Mouse (Mus musculus) stomach, embryonic 15.5 days (tissue): ENCODE data around the gene Rspo3. TPM values are rescaled to one million over a fixed set of nuclear protein-coding genes. Genes with fewer than 3 reads are reported as not detected.

Experiments used
- ATAC-seq: fragments of 200-750 bp; cut with Nextera tagmentation; 2 replicates; pipeline ENCODE4 v1.8.0; 2017; ENCODE audit warnings: low read depth, moderate number of reproducible peaks, moderate TSS enrichment; ENCODE audit not compliant: insufficient read depth, low FRiP score
- H3K27ac ChIP-seq: fragments of 300-500 bp; sonication (generic); 2 replicates; pipeline ENCODE4 v1.5.1; 2015; ENCODE audit warnings: mild to moderate bottlenecking, inconsistent platforms
- H3K27me3 ChIP-seq: fragments of 300-500 bp; sonication (generic); replicated peaks from 2 replicates; pipeline ENCODE4 v1.6.1; 2015; ENCODE audit warnings: inconsistent platforms
- H3K36me3 ChIP-seq: fragments of 300-500 bp; sonication (generic); 2 replicates; pipeline ENCODE4 v1.6.1; 2015; ENCODE audit warnings: inconsistent platforms
- H3K4me1 ChIP-seq: fragments of 300-500 bp; sonication (generic); 2 replicates; pipeline ENCODE4 v1.6.1; 2015; ENCODE audit warnings: inconsistent platforms
- H3K4me2 ChIP-seq: fragments of 300-500 bp; sonication (generic); 2 replicates; pipeline ENCODE4 v1.6.1; 2015; ENCODE audit warnings: mild to moderate bottlenecking, inconsistent platforms
- H3K4me3 ChIP-seq: fragments of 300-500 bp; sonication (generic); replicated peaks from 2 replicates; pipeline ENCODE4 v1.5.1; 2015; ENCODE audit warnings: inconsistent platforms
- H3K9ac ChIP-seq: fragments of 300-500 bp; sonication (generic); 2 replicates; pipeline ENCODE4 v1.6.1; 2015; ENCODE audit warnings: inconsistent platforms
- H3K9me3 ChIP-seq: fragments of 300-500 bp; sonication (generic); 2 replicates; pipeline ENCODE4 v1.6.1; 2016; ENCODE audit warnings: inconsistent platforms
- WGBS: fragments of 180-500 bp; shearing (Covaris S2); methylation state at CpG from one replicate; pipeline ENCODE4 v1.1.7; 2015; 5-methylcytosine and 5-hydroxymethylcytosine counted together
- polyA plus RNA-seq: library from polyadenylated mRNA; unstranded; fragments of >200 nt; fragmentation: Nextera tagmentation; extraction: Ambion mirVana; gene quantifications from 2 replicates; pipeline ENCODE4 v1.2.1, GENCODE M21; 2015

Gene Rspo3
- polyA plus RNA-seq, 1 experiment from 2014 or later = 14.6 TPM

DNA sequence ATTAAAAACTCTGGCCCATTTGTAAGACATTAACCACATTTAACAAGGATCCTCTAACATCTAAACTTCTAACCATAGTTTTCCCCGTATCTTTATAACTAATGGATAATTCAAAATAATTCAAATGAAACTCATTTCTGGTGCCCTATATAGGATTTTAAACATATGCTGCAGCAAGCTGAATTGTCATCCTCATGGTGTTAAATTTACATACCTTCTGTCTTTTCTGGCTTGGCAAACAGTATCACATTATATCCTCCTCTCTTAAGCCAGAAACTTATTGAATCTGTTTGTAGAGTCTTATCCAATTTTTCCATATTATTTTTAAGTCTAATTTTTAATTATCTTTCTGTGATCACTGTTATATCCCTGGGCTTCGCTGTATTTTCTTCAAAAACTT lies 111.1 kb downstream of the Rspo3 start:
- H3K27ac ChIP-seq = no peak overlapping the region
- H3K9ac ChIP-seq = no peak overlapping the region
- H3K36me3 ChIP-seq = no peaks in the 10 kb centered on the region
- no peak for ATAC-seq
- no peak overlapping the region for H3K4me2 ChIP-seq
- 79% methylated on average over 2 of the region's 2 CpGs for WGBS
- no peaks in the 10 kb centered on the region for H3K4me1 ChIP-seq
- no peak overlapping the region for H3K4me3 ChIP-seq
- no peaks in the 10 kb centered on the region for H3K9me3 ChIP-seq
- H3K27me3 ChIP-seq = no peaks in the 10 kb centered on the region

DNA sequence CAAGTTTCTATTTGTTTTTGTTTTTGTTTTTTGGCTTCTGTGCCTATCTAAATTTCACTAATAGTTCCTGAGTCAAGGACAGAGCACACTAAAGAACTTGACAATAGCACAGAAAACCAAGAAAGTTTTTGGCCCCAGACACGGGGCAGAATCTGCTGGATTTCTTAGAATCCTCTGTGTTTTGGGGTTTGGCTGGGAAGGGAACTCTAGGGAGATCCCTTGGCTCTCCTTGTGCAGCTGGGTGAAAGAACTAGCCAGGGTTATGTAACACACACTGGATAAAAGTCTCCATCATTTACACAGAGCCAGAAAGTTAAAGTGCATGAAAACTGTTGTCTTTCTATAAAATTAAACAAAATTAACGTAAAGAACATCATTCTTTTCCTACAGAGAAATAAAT lies 121.3 kb downstream of the Rspo3 start:
- Histone ChIP-seq H3K4me3 (no peak overlapping the region), H3K36me3 (no peaks in the 10 kb centered on the region), H3K4me2 (no peak overlapping the region), H3K4me1 (no peaks in the 10 kb centered on the region), H3K27me3 (no peaks in the 10 kb centered on the region), H3K9ac (no peak overlapping the region), H3K27ac (no peak overlapping the region), H3K9me3 (no peaks in the 10 kb centered on the region)
- WGBS = 67% methylated on average over 2 of the region's 2 CpGs
- ATAC-seq = no peak

DNA sequence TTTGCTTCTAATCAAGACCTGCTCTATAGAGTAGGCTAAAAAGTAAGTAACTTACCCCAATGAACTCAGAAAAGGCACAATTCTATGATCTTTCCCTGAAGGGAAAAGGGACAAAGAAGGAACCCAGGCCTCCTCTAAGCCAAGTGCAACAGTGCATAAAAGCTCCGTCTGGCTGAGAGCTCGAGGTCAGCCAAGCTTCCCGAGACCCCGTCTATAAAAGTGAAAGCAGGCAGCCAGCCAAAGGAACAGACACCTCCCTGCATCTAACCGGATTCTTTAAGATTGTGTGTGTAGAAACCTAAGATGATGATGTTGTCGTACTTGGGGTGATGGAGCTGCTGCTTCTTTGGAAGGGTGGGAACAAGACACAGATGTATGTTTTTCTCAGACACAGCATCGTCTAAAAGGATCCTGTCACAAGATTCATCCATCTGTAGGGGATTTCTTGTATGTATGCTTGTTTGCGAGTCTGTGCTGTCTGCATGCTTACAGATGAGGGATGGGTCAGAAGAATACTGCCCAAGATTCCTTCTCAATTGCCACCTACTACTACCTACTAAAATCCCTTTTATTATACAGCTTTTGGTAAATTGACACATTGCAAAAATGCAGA lies 132.9 kb downstream of the Rspo3 start:
- no peak overlapping the region for H3K27ac ChIP-seq
- H3K9ac ChIP-seq = no peak overlapping the region
- no peak for ATAC-seq
- H3K9me3 ChIP-seq = no peaks in the 10 kb centered on the region
- no peaks in the 10 kb centered on the region for H3K27me3 ChIP-seq
- H3K4me3 ChIP-seq = no peak overlapping the region
- WGBS = 34% methylated on average over 8 of the region's 8 CpGs
- no peaks in the 10 kb centered on the region for H3K36me3 ChIP-seq
- H3K4me2 ChIP-seq = peak overlapping the region; percentile 25; the same call in 1 of the 2 replicates
- no peaks in the 10 kb centered on the region for H3K4me1 ChIP-seq

Other genes starting within 250 kb of the Rspo3 start
- 35.8 and 36.2 TPM in 2 replicates for gene Echdc1, start 222.7 kb downstream of the Rspo3 start, polyA plus RNA-seq
- 46.8 and 49.2 TPM in 2 replicates for gene Rnf146, start 173.4 kb downstream of the Rspo3 start, polyA plus RNA-seq